Mouse (Mus musculus) C2C12 (cell line): ENCODE measurements around the gene Gm10271.

Experiments
- CEBPB ChIP-seq: IDR thresholded peaks from one replicate; pipeline ENCODE4 v1.6.1; 2011; ENCODE audit warnings: low read depth, mild to moderate bottlenecking, control low read depth, moderate library complexity
- CTCF ChIP-seq: IDR thresholded peaks from one replicate; pipeline ENCODE4 v1.5.1; 2011; ENCODE audit not compliant: control insufficient read depth, insufficient read depth, insufficient read length
- FOSL1 ChIP-seq: IDR thresholded peaks from one replicate; pipeline ENCODE4 v1.8.0; 2011; ENCODE audit warnings: mild to moderate bottlenecking, low read length; ENCODE audit not compliant: poor library complexity, insufficient read depth, severe bottlenecking
- MYOD1 ChIP-seq: IDR thresholded peaks from one replicate; pipeline ENCODE4 v1.6.1; 2011; ENCODE audit warnings: low read depth; ENCODE audit not compliant: control insufficient read depth, insufficient read length
- USF1 ChIP-seq: IDR thresholded peaks from one replicate; pipeline ENCODE4 v1.6.1; 2011; ENCODE audit warnings: low read depth, mild to moderate bottlenecking, control low read depth, moderate library complexity

DNA sequence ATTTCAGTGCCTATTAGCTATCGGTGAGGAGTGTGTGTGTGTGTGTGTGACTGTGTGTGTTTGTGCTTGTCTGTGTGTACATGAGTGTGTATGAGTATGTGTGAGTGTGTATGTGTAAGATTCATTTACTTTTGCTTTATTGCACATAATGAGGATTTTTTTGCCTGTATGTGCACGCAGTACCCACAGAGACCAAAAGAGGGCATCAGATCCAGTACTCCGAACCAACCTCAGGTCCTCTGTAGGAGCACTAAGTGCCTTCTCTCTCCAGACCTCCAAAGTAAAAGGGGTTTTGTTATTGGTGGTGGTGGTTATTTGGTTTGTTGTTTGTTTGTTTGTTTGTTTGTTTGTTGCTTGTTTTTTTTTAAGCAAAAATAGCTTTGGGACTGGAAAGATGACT lies 8.5 kb upstream of the Gm10271 start:
- TF ChIP-seq CTCF (no peak), MYOD1 (no peak), USF1 (no peak), FOSL1 (no peak), CEBPB (no peak)
